Mouse (Mus musculus): Measurements from ENCODE around the gene Tnfsf10.

GRCm38 (mm10) chr3:27283071-27283713 lies 33.6 kb upstream of the Tnfsf10 start:
- no peak for TF ChIP-seq POLR2A (IDR thresholded peaks at IDR 0.05; ENCODE audit: extremely low read depth, insufficient read depth, low read length)
- TF ChIP-seq CTCF (IDR thresholded peaks at IDR 0.05; ENCODE audit: low read depth, low read length) = no peak

Data from liver, adult 2 months (tissue).